Mouse (Mus musculus): ENCODE results near the gene Pkm. TPM values are rescaled to one million over a fixed set of nuclear protein-coding genes. Genes with fewer than 3 reads are reported as not detected.

The Pkm gene
- 1,975 and 1,999 TPM in 2 replicates for polyA plus RNA-seq (2014; fragmentation: Nextera tagmentation; extraction: Ambion mirVana)

- DNase-seq (ENCODE audit: low spot score), result peak; percentile 98
- peaks cover 15% of the 10 kb centered on the region for H3K4me1 ChIP-seq (ENCODE audit: control insufficient read depth, insufficient read depth, low read length)
- no peaks in the 10 kb centered on the region for H3K27me3 ChIP-seq (ENCODE audit: control insufficient read depth, insufficient read depth, low read length)
- no peaks in the 10 kb centered on the region for H3K9me3 ChIP-seq (ENCODE audit: control insufficient read depth, low read length)
- peak within 1 kb of the TSS; percentile 92 for H3K9ac ChIP-seq (ENCODE audit: low read length)
- H3K27ac ChIP-seq (replicated peaks; ENCODE audit: low read depth, low read length), result peak within 1 kb of the TSS; percentile 90
- ATAC-seq (ENCODE audit: insufficient number of reproducible peaks, low FRiP score, low TSS enrichment, low read depth), result peak; percentile 91
- H3K36me3 ChIP-seq (ENCODE audit: control insufficient read depth, insufficient read depth, low read length), result peaks cover 5% of the 10 kb centered on the region; the same call in 1 of the 2 replicates
- H3K4me3 ChIP-seq (ENCODE audit: low read depth, low read length), result peak within 1 kb of the TSS; percentile 74
- WGBS, result under 1% methylated on average over 46 of the region's 46 CpGs
- H3K4me2 ChIP-seq (ENCODE audit: low read depth, severe bottlenecking), result peak within 1 kb of the TSS; percentile 85
Measured at GRCm38 (mm10) chr9:59655958-59656634, at the start of gene Pkm. TSS of gene Pkm (plus strand) at chr9:59656368.

- Histone ChIP-seq H3K4me3 (ENCODE audit: low read depth, low read length) (no peak overlapping the region), H3K36me3 (ENCODE audit: control insufficient read depth, insufficient read depth, low read length) (no peaks in the 10 kb centered on the region), H3K27ac (replicated peaks; ENCODE audit: low read depth, low read length) (no peak overlapping the region), H3K4me2 (ENCODE audit: low read depth, severe bottlenecking) (no peak overlapping the region), H3K9ac (ENCODE audit: low read length) (no peak overlapping the region), H3K27me3 (ENCODE audit: control insufficient read depth, insufficient read depth, low read length) (no peaks in the 10 kb centered on the region), H3K9me3 (ENCODE audit: control insufficient read depth, low read length) (no peaks in the 10 kb centered on the region), H3K4me1 (ENCODE audit: control insufficient read depth, insufficient read depth, low read length) (no peaks in the 10 kb centered on the region)
- WGBS, result 89% methylated on average over 2 of the region's 2 CpGs
- DNase-seq (ENCODE audit: low spot score), result no peak
- ATAC-seq (ENCODE audit: insufficient number of reproducible peaks, low FRiP score, low TSS enrichment, low read depth), result no peak
Measured at GRCm38 (mm10) chr9:59610950-59611349, 45.2 kb upstream of the Pkm start.

- DNase-seq (ENCODE audit: low spot score) (no peak), ATAC-seq (ENCODE audit: insufficient number of reproducible peaks, low FRiP score, low TSS enrichment, low read depth) (no peak)
- no peak overlapping the region for H3K4me3 ChIP-seq (ENCODE audit: low read depth, low read length)
- no peaks in the 10 kb centered on the region for H3K27me3 ChIP-seq (ENCODE audit: control insufficient read depth, insufficient read depth, low read length)
- no peaks in the 10 kb centered on the region for H3K4me1 ChIP-seq (ENCODE audit: control insufficient read depth, insufficient read depth, low read length)
- no peaks in the 10 kb centered on the region for H3K36me3 ChIP-seq (ENCODE audit: control insufficient read depth, insufficient read depth, low read length)
- no peak overlapping the region for H3K27ac ChIP-seq (replicated peaks; ENCODE audit: low read depth, low read length)
- no peak overlapping the region for H3K9ac ChIP-seq (ENCODE audit: low read length)
- 85% methylated on average over 2 of the region's 2 CpGs for WGBS
- H3K4me2 ChIP-seq (ENCODE audit: low read depth, severe bottlenecking), result no peak overlapping the region
- no peaks in the 10 kb centered on the region for H3K9me3 ChIP-seq (ENCODE audit: control insufficient read depth, low read length)
Measured at GRCm38 (mm10) chr9:59615797-59616196, 40.4 kb upstream of the Pkm start.

GRCm38 (mm10) chr9:59616622-59617306, 39.4 kb upstream of the Pkm start, which contains the start of gene Parp6:
TSS of gene Parp6 (plus strand) at chr9:59617284.
- peak within 1 kb of the TSS; percentile 94 for H3K9ac ChIP-seq (ENCODE audit: low read length)
- peak; percentile 97 for ATAC-seq (ENCODE audit: insufficient number of reproducible peaks, low FRiP score, low TSS enrichment, low read depth)
- peak within 1 kb of the TSS; percentile 58 for H3K27ac ChIP-seq (replicated peaks; ENCODE audit: low read depth, low read length)
- H3K9me3 ChIP-seq (ENCODE audit: control insufficient read depth, low read length), result no peaks in the 10 kb centered on the region
- WGBS, result under 1% methylated on average over 36 of the region's 36 CpGs
- H3K27me3 ChIP-seq (ENCODE audit: control insufficient read depth, insufficient read depth, low read length), result no peaks in the 10 kb centered on the region
- no peaks in the 10 kb centered on the region for H3K4me1 ChIP-seq (ENCODE audit: control insufficient read depth, insufficient read depth, low read length)
- no peaks in the 10 kb centered on the region for H3K36me3 ChIP-seq (ENCODE audit: control insufficient read depth, insufficient read depth, low read length)
- peak within 1 kb of the TSS; percentile 89 for H3K4me3 ChIP-seq (ENCODE audit: low read depth, low read length)
- peak; percentile 98 for DNase-seq (ENCODE audit: low spot score)
- peak within 1 kb of the TSS; percentile 58 for H3K4me2 ChIP-seq (ENCODE audit: low read depth, severe bottlenecking)

GRCm38 (mm10) chr9:59617307-59617973, 38.7 kb upstream of the Pkm start:
- Histone ChIP-seq H3K4me3 (ENCODE audit: low read depth, low read length) (peak overlapping the region; percentile 89), H3K9ac (ENCODE audit: low read length) (peak overlapping the region; percentile 94), H3K27me3 (ENCODE audit: control insufficient read depth, insufficient read depth, low read length) (no peaks in the 10 kb centered on the region), H3K27ac (replicated peaks; ENCODE audit: low read depth, low read length) (peak overlapping the region; percentile 58), H3K4me2 (ENCODE audit: low read depth, severe bottlenecking) (peak overlapping the region; percentile 58), H3K36me3 (ENCODE audit: control insufficient read depth, insufficient read depth, low read length) (no peaks in the 10 kb centered on the region), H3K4me1 (ENCODE audit: control insufficient read depth, insufficient read depth, low read length) (no peaks in the 10 kb centered on the region), H3K9me3 (ENCODE audit: control insufficient read depth, low read length) (no peaks in the 10 kb centered on the region)
- ATAC-seq (ENCODE audit: insufficient number of reproducible peaks, low FRiP score, low TSS enrichment, low read depth) (peak; percentile 93), DNase-seq (ENCODE audit: low spot score) (no peak)
- WGBS, result under 1% methylated on average over 53 of the region's 58 CpGs

- Histone ChIP-seq H3K27me3 (ENCODE audit: control insufficient read depth, insufficient read depth, low read length) (no peaks in the 10 kb centered on the region), H3K4me3 (ENCODE audit: low read depth, low read length) (no peak overlapping the region), H3K4me2 (ENCODE audit: low read depth, severe bottlenecking) (no peak overlapping the region), H3K27ac (replicated peaks; ENCODE audit: low read depth, low read length) (no peak overlapping the region), H3K9ac (ENCODE audit: low read length) (no peak overlapping the region), H3K4me1 (ENCODE audit: control insufficient read depth, insufficient read depth, low read length) (no peaks in the 10 kb centered on the region), H3K9me3 (ENCODE audit: control insufficient read depth, low read length) (no peaks in the 10 kb centered on the region), H3K36me3 (ENCODE audit: control insufficient read depth, insufficient read depth, low read length) (peaks cover 9% of the 10 kb centered on the region)
- ATAC-seq (ENCODE audit: insufficient number of reproducible peaks, low FRiP score, low TSS enrichment, low read depth), result no peak
- WGBS, result 89% methylated on average over 1 of the region's 1 CpGs
- DNase-seq (ENCODE audit: low spot score), result no peak
Measured at GRCm38 (mm10) chr9:59638372-59638771, 17.8 kb upstream of the Pkm start.

GRCm38 (mm10) chr9:59639936-59640335, 16.2 kb upstream of the Pkm start:
- DNase-seq (ENCODE audit: low spot score) (no peak), ATAC-seq (ENCODE audit: insufficient number of reproducible peaks, low FRiP score, low TSS enrichment, low read depth) (no peak)
- 90% methylated on average over 4 of the region's 4 CpGs for WGBS
- no peaks in the 10 kb centered on the region for H3K4me1 ChIP-seq (ENCODE audit: control insufficient read depth, insufficient read depth, low read length)
- no peaks in the 10 kb centered on the region for H3K27me3 ChIP-seq (ENCODE audit: control insufficient read depth, insufficient read depth, low read length)
- no peak overlapping the region for H3K27ac ChIP-seq (replicated peaks; ENCODE audit: low read depth, low read length)
- no peak overlapping the region for H3K9ac ChIP-seq (ENCODE audit: low read length)
- H3K4me2 ChIP-seq (ENCODE audit: low read depth, severe bottlenecking), result no peak overlapping the region
- H3K4me3 ChIP-seq (ENCODE audit: low read depth, low read length), result no peak overlapping the region
- H3K36me3 ChIP-seq (ENCODE audit: control insufficient read depth, insufficient read depth, low read length), result peaks cover 2% of the 10 kb centered on the region
- no peaks in the 10 kb centered on the region for H3K9me3 ChIP-seq (ENCODE audit: control insufficient read depth, low read length)

- H3K4me2 ChIP-seq (ENCODE audit: low read depth, severe bottlenecking), result no peak overlapping the region
- no peaks in the 10 kb centered on the region for H3K27me3 ChIP-seq (ENCODE audit: control insufficient read depth, insufficient read depth, low read length)
- no peak overlapping the region for H3K9ac ChIP-seq (ENCODE audit: low read length)
- no peak overlapping the region for H3K4me3 ChIP-seq (ENCODE audit: low read depth, low read length)
- no peaks in the 10 kb centered on the region; the same call in 1 of the 2 replicates for H3K36me3 ChIP-seq (ENCODE audit: control insufficient read depth, insufficient read depth, low read length)
- H3K9me3 ChIP-seq (ENCODE audit: control insufficient read depth, low read length), result no peaks in the 10 kb centered on the region
- DNase-seq (ENCODE audit: low spot score) (no peak), ATAC-seq (ENCODE audit: insufficient number of reproducible peaks, low FRiP score, low TSS enrichment, low read depth) (no peak)
- no peaks in the 10 kb centered on the region for H3K4me1 ChIP-seq (ENCODE audit: control insufficient read depth, insufficient read depth, low read length)
- no peak overlapping the region for H3K27ac ChIP-seq (replicated peaks; ENCODE audit: low read depth, low read length)
- 80% methylated on average over 2 of the region's 2 CpGs for WGBS
Measured at GRCm38 (mm10) chr9:59641320-59641719, 14.8 kb upstream of the Pkm start.

Measured in limb, embryonic 11.5 days (tissue).